Mouse (Mus musculus) MEL (cell line): ENCODE measurements at regions not wholly inside any gene's neighbourhood (a gene's known extent, or its start where the extent isn't known, plus 50 kb on each side); places are given as distances from the start of the nearest gene placed in this dataset.

ENCODE experiments used
- CTCF ChIP-seq, 3 experiments: IDR thresholded peaks in 2 of 3; conservative IDR thresholded peaks in 1 of 3; 2 replicates each; pipeline ENCODE4 v1.5.1; 2011 to 2012; ENCODE audit warnings: low read length in 3 of 3, low read depth in 2 of 3, mild to moderate bottlenecking in 2 of 3, improper control_type of control experiment in 1 of 3, inconsistent platforms in 1 of 3, mixed read lengths in 1 of 3, moderate library complexity in 1 of 3; ENCODE audit not compliant: control insufficient read depth in 1 of 3, insufficient read depth in 1 of 3, poor library complexity in 1 of 3, severe bottlenecking in 1 of 3
- POLR2AphosphoS2 ChIP-seq: IDR thresholded peaks from 2 replicates; pipeline ENCODE4 v1.6.1; 2011; ENCODE audit warnings: low read length, improper control_type of control experiment

- TF ChIP-seq CTCF (IDR thresholded peaks at IDR 0.05 in 2 of 3, conservative IDR thresholded peaks at IDR 0.05 in 1 of 3; ENCODE audit: control insufficient read depth in 1 of 3, insufficient read depth in 1 of 3, low read depth in 2 of 3, low read length in 3 of 3, poor library complexity in 1 of 3, severe bottlenecking in 1 of 3): no peak
- TF ChIP-seq POLR2AphosphoS2: no peak
These were observed 604.5 kb downstream of the Ets1 start for GRCm38 (mm10) chr9:33240506-33240905.
